Mouse (Mus musculus) forebrain, embryonic 11.5 days (tissue): ENCODE measurements at regions not wholly inside any gene's neighbourhood (a gene's known extent, or its start where the extent isn't known, plus 50 kb on each side); places are given as distances from the start of the nearest gene placed in this dataset.

Source experiments
- ATAC-seq: fragments of 200-750 bp; cut with Nextera tagmentation; replicated peaks from 2 replicates; pipeline ENCODE4 v1.8.0; 2017; ENCODE audit warnings: moderate TSS enrichment; ENCODE audit not compliant: low FRiP score
- DNase-seq: peaks from one replicate; pipeline ENCODE4 v3.0.0-alpha.2; 2017; ENCODE audit warnings: low spot score
- H3K27ac ChIP-seq: fragments of 300-500 bp; sonication (generic); 2 replicates; pipeline ENCODE4 v1.5.1; 2014; ENCODE audit warnings: low read depth, low read length
- H3K27me3 ChIP-seq: fragments of 300-500 bp; sonication (generic); 2 replicates; pipeline ENCODE4 v1.6.1; 2014; ENCODE audit warnings: mild to moderate bottlenecking, low read length, mixed read lengths; ENCODE audit not compliant: control insufficient read depth, insufficient read depth
- H3K36me3 ChIP-seq: fragments of 300-500 bp; sonication (generic); 2 replicates; pipeline ENCODE4 v1.6.1; 2014; ENCODE audit warnings: mild to moderate bottlenecking, low read length, moderate library complexity, mixed read lengths; ENCODE audit not compliant: control insufficient read depth, insufficient read depth
- H3K4me1 ChIP-seq: fragments of 300-500 bp; sonication (generic); replicated peaks from 2 replicates; pipeline ENCODE4 v1.6.1; 2014; ENCODE audit warnings: low read length, mixed read lengths; ENCODE audit not compliant: control insufficient read depth, insufficient read depth
- H3K4me2 ChIP-seq: fragments of 300-500 bp; sonication (generic); 2 replicates; pipeline ENCODE4 v1.6.1; 2014; ENCODE audit warnings: low read depth, mild to moderate bottlenecking, low read length, moderate library complexity, mixed read lengths; ENCODE audit not compliant: severe bottlenecking
- H3K4me3 ChIP-seq: fragments of 300-500 bp; sonication (generic); 2 replicates; pipeline ENCODE4 v1.5.1; 2014; ENCODE audit warnings: low read depth, low read length
- H3K9ac ChIP-seq: fragments of 300-500 bp; sonication (generic); 2 replicates; pipeline ENCODE4 v1.6.1; 2014; ENCODE audit warnings: low read length
- H3K9me3 ChIP-seq: fragments of 300-500 bp; sonication (generic); 2 replicates; pipeline ENCODE4 v1.6.1; 2016; ENCODE audit warnings: low read length, mixed read lengths; ENCODE audit not compliant: control insufficient read depth
- WGBS: fragments of 180-500 bp; shearing (Covaris S2); extraction: QIAGEN DNeasy Blood & Tissue Kit; methylation state at CpG from one replicate; pipeline ENCODE4 v1.1.7; 2014; 5-methylcytosine and 5-hydroxymethylcytosine counted together

GRCm38 (mm10) chr3:149280807-149281789, 290.7 kb upstream of the Adgrl2 start:
- no peaks in the 10 kb centered on the region for H3K9me3 ChIP-seq
- no peak overlapping the region for H3K27ac ChIP-seq
- WGBS: 78% methylated on average over 9 of the region's 9 CpGs

GRCm38 (mm10) chr3:149279338-149279737, 289.0 kb upstream of the Adgrl2 start:
- H3K27ac ChIP-seq: no peak overlapping the region
- no peak overlapping the region for H3K4me3 ChIP-seq
- no peak overlapping the region for H3K4me2 ChIP-seq
- no peaks in the 10 kb centered on the region for H3K27me3 ChIP-seq
- DNase-seq: no peak
- ATAC-seq: no peak
- H3K9ac ChIP-seq: no peak overlapping the region
- no peaks in the 10 kb centered on the region for H3K9me3 ChIP-seq
- no peaks in the 10 kb centered on the region for H3K36me3 ChIP-seq
- H3K4me1 ChIP-seq: no peaks in the 10 kb centered on the region; the same call in 1 of the 2 replicates
- 34% methylated on average over 6 of the region's 6 CpGs for WGBS

More at GRCm38 (mm10) chr3:149280807-149281789, 290.7 kb upstream of the Adgrl2 start:
- no peak overlapping the region for H3K4me2 ChIP-seq
- H3K4me3 ChIP-seq: no peak overlapping the region
- no peaks in the 10 kb centered on the region for H3K27me3 ChIP-seq
- H3K4me1 ChIP-seq: no peaks in the 10 kb centered on the region
- no peaks in the 10 kb centered on the region for H3K36me3 ChIP-seq
- ATAC-seq: no peak
- no peak overlapping the region for H3K9ac ChIP-seq
- no peak for DNase-seq

- H3K27me3 ChIP-seq: no peaks in the 10 kb centered on the region
- no peak overlapping the region for H3K4me2 ChIP-seq
- no peak overlapping the region for H3K4me3 ChIP-seq
- H3K9me3 ChIP-seq: no peaks in the 10 kb centered on the region
- DNase-seq (no peak), ATAC-seq (no peak)
- H3K9ac ChIP-seq: no peak overlapping the region
- H3K36me3 ChIP-seq: no peaks in the 10 kb centered on the region
- no peak overlapping the region for H3K27ac ChIP-seq
- no peaks in the 10 kb centered on the region; the same call in 1 of the 2 replicates for H3K4me1 ChIP-seq
- 85% methylated on average over 3 of the region's 3 CpGs for WGBS
These were observed 287.5 kb upstream of the Adgrl2 start for GRCm38 (mm10) chr3:149277812-149278211.

- DNase-seq (no peak), ATAC-seq (0 out of 2 replicates have a peak, but pooled peaks have one; percentile 55)
- no peak overlapping the region for H3K9ac ChIP-seq
- no peaks in the 10 kb centered on the region for H3K9me3 ChIP-seq
- WGBS: 69% methylated on average over 6 of the region's 6 CpGs
- no peak overlapping the region for H3K27ac ChIP-seq
- no peak overlapping the region for H3K4me2 ChIP-seq
- H3K4me3 ChIP-seq: no peak overlapping the region
- H3K27me3 ChIP-seq: no peaks in the 10 kb centered on the region
- no peaks in the 10 kb centered on the region for H3K36me3 ChIP-seq
- no peaks in the 10 kb centered on the region; the same call in 1 of the 2 replicates for H3K4me1 ChIP-seq
These were observed 285.2 kb upstream of the Adgrl2 start for GRCm38 (mm10) chr3:149275478-149276132.

GRCm38 (mm10) chr3:149274987-149275386, 284.6 kb upstream of the Adgrl2 start:
- Histone ChIP-seq H3K4me1 (no peaks in the 10 kb centered on the region; the same call in 1 of the 2 replicates), H3K4me3 (no peak overlapping the region), H3K9me3 (no peaks in the 10 kb centered on the region), H3K4me2 (no peak overlapping the region), H3K9ac (no peak overlapping the region), H3K27ac (no peak overlapping the region), H3K27me3 (no peaks in the 10 kb centered on the region), H3K36me3 (no peaks in the 10 kb centered on the region)
- DNase-seq (no peak), ATAC-seq (0 out of 2 replicates have a peak, but pooled peaks have one; percentile 30)
- WGBS: 83% methylated on average over 5 of the region's 5 CpGs

- Histone ChIP-seq H3K4me3 (no peak overlapping the region), H3K27ac (0 out of 2 replicates have a peak overlapping the region, but pooled peaks have one; percentile 6), H3K36me3 (no peaks in the 10 kb centered on the region), H3K4me1 (no peaks in the 10 kb centered on the region; the same call in 1 of the 2 replicates), H3K4me2 (0 out of 2 replicates have a peak overlapping the region, but pooled peaks have one; percentile 5), H3K27me3 (no peaks in the 10 kb centered on the region), H3K9ac (no peak overlapping the region), H3K9me3 (no peaks in the 10 kb centered on the region)
- no peak for DNase-seq
- no peak for ATAC-seq
- WGBS: 60% methylated on average over 12 of the region's 12 CpGs
These were observed 283.8 kb upstream of the Adgrl2 start for GRCm38 (mm10) chr3:149273993-149274692.

DNA sequence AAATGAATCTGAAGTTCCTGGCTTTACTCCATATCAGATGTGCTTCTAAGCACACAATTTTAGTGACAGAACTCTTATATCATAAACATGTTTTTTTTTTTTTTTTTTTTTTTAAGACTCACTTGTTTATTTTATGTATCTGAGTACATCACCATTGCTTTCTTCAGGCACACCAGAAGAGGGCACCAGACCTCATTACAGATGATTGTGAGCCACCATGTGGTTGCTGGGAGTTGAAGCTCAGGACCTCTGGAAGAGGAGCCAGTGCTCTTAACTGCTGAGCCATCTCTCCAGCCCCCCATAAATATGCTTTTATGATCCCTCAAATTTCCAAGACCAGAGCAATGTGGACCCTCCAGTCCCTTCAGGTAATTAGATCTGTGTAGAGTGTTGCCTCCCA, 280.1 kb upstream of the Adgrl2 start:
- DNase-seq (no peak), ATAC-seq (no peak)
- no peak overlapping the region for H3K9ac ChIP-seq
- H3K4me1 ChIP-seq: no peaks in the 10 kb centered on the region; the same call in 1 of the 2 replicates
- H3K4me2 ChIP-seq: no peak overlapping the region
- no peak overlapping the region for H3K27ac ChIP-seq
- H3K4me3 ChIP-seq: no peak overlapping the region
- no peaks in the 10 kb centered on the region for H3K36me3 ChIP-seq
- no peaks in the 10 kb centered on the region for H3K9me3 ChIP-seq
- no peaks in the 10 kb centered on the region for H3K27me3 ChIP-seq

- no peaks in the 10 kb centered on the region for H3K36me3 ChIP-seq
- ATAC-seq (no peak), DNase-seq (no peak)
- 84% methylated on average over 3 of the region's 3 CpGs for WGBS
- no peak overlapping the region for H3K9ac ChIP-seq
- no peak overlapping the region for H3K4me2 ChIP-seq
- H3K9me3 ChIP-seq: no peaks in the 10 kb centered on the region
- no peak overlapping the region for H3K4me3 ChIP-seq
- H3K27me3 ChIP-seq: no peaks in the 10 kb centered on the region
- no peak overlapping the region for H3K27ac ChIP-seq
- no peaks in the 10 kb centered on the region for H3K4me1 ChIP-seq
These were observed 272.1 kb upstream of the Adgrl2 start for GRCm38 (mm10) chr3:149262332-149262970.
